Mouse (Mus musculus): ENCODE measurements around the gene Crkl.

- no peak for TF ChIP-seq CTCF (IDR thresholded peaks at IDR 0.05; ENCODE audit: low read depth)
- no peak for TF ChIP-seq EP300 (IDR thresholded peaks at IDR 0.05; ENCODE audit: low read depth)
Measured at GRCm38 (mm10) chr16:17489469-17490111, 37.8 kb downstream of the Crkl start, which contains the start of gene Aifm3.

Data from liver, postnatal 0 days (tissue).